Mouse (Mus musculus): ENCODE measurements around the gene Nol9. TPM values are rescaled to one million over a fixed set of nuclear protein-coding genes. Genes with fewer than 3 reads are reported as not detected.

The Nol9 gene
- total and polyA plus RNA-seq, 2 experiments from 2014 or later, result 7.8 to 8.0 TPM

- no peak overlapping the region for H3K27ac ChIP-seq (ENCODE audit: low read depth)
- peaks cover 70% of the 10 kb centered on the region for H3K36me3 ChIP-seq (replicated peaks; ENCODE audit: control insufficient read depth, insufficient read depth, low read length)
Measured at GRCm38 (mm10) chr4:152021568-152022097, 17.5 kb upstream of the Nol9 start.

GRCm38 (mm10) chr4:152022506-152022905 is 16.6 kb upstream of the Nol9 start:
- H3K4me3 ChIP-seq (ENCODE audit: low read depth, low read length), result no peak overlapping the region
- no peak overlapping the region for H3K4me2 ChIP-seq (ENCODE audit: low read depth, low read length)
- WGBS, result 74% methylated on average over 8 of the region's 8 CpGs
- ATAC-seq (ENCODE audit: insufficient read depth, low read depth), result no peak
- H3K9ac ChIP-seq (replicated peaks; ENCODE audit: low read depth, low read length), result no peak overlapping the region
- no peak for DNase-seq (ENCODE audit: low spot score)
- no peaks in the 10 kb centered on the region for H3K27me3 ChIP-seq (ENCODE audit: control insufficient read depth, insufficient read depth, low read length)
- TF ChIP-seq CTCF (IDR thresholded peaks at IDR 0.05; ENCODE audit: low read depth) (no peak), EP300 (IDR thresholded peaks at IDR 0.05; ENCODE audit: low read depth) (no peak)
- no peaks in the 10 kb centered on the region for H3K9me3 ChIP-seq (replicated peaks; ENCODE audit: control insufficient read depth, low read length)
- peaks cover 61% of the 10 kb centered on the region for H3K36me3 ChIP-seq (replicated peaks; ENCODE audit: control insufficient read depth, insufficient read depth, low read length)
- H3K4me1 ChIP-seq (ENCODE audit: control insufficient read depth, insufficient read depth), result peaks cover 16% of the 10 kb centered on the region
- H3K27ac ChIP-seq (ENCODE audit: low read depth), result no peak overlapping the region

More at GRCm38 (mm10) chr4:152021568-152022097, 17.5 kb upstream of the Nol9 start:
- H3K9me3 ChIP-seq (replicated peaks; ENCODE audit: control insufficient read depth, low read length), result no peaks in the 10 kb centered on the region
- peaks cover 13% of the 10 kb centered on the region for H3K4me1 ChIP-seq (ENCODE audit: control insufficient read depth, insufficient read depth)
- DNase-seq (ENCODE audit: low spot score) (no peak), ATAC-seq (ENCODE audit: insufficient read depth, low read depth) (no peak)
- TF ChIP-seq EP300 (IDR thresholded peaks at IDR 0.05; ENCODE audit: low read depth) (no peak), CTCF (IDR thresholded peaks at IDR 0.05; ENCODE audit: low read depth) (no peak)
- H3K27me3 ChIP-seq (ENCODE audit: control insufficient read depth, insufficient read depth, low read length), result no peaks in the 10 kb centered on the region
- no peak overlapping the region for H3K4me2 ChIP-seq (ENCODE audit: low read depth, low read length)
- WGBS, result 80% methylated on average over 12 of the region's 12 CpGs
- no peak overlapping the region for H3K4me3 ChIP-seq (ENCODE audit: low read depth, low read length)
- no peak overlapping the region for H3K9ac ChIP-seq (replicated peaks; ENCODE audit: low read depth, low read length)

GRCm38 (mm10) chr4:152024525-152024924 is 14.6 kb upstream of the Nol9 start:
- ATAC-seq (ENCODE audit: insufficient read depth, low read depth), result no peak
- H3K27ac ChIP-seq (ENCODE audit: low read depth), result no peak overlapping the region
- peaks cover 47% of the 10 kb centered on the region for H3K36me3 ChIP-seq (replicated peaks; ENCODE audit: control insufficient read depth, insufficient read depth, low read length)
- H3K4me3 ChIP-seq (ENCODE audit: low read depth, low read length), result no peak overlapping the region
- no peak overlapping the region for H3K4me2 ChIP-seq (ENCODE audit: low read depth, low read length)
- H3K4me1 ChIP-seq (ENCODE audit: control insufficient read depth, insufficient read depth), result peaks cover 22% of the 10 kb centered on the region
- H3K9me3 ChIP-seq (replicated peaks; ENCODE audit: control insufficient read depth, low read length), result no peaks in the 10 kb centered on the region
- DNase-seq (ENCODE audit: low spot score), result no peak
- WGBS, result 88% methylated on average over 11 of the region's 11 CpGs
- no peak overlapping the region for H3K9ac ChIP-seq (replicated peaks; ENCODE audit: low read depth, low read length)
- no peaks in the 10 kb centered on the region for H3K27me3 ChIP-seq (ENCODE audit: control insufficient read depth, insufficient read depth, low read length)
- no peak for TF ChIP-seq CTCF (IDR thresholded peaks at IDR 0.05; ENCODE audit: low read depth)
- TF ChIP-seq EP300 (IDR thresholded peaks at IDR 0.05; ENCODE audit: low read depth), result no peak

GRCm38 (mm10) chr4:152026751-152027508 is 12.2 kb upstream of the Nol9 start:
- Histone ChIP-seq H3K4me1 (ENCODE audit: control insufficient read depth, insufficient read depth) (peaks cover 22% of the 10 kb centered on the region), H3K27me3 (ENCODE audit: control insufficient read depth, insufficient read depth, low read length) (no peaks in the 10 kb centered on the region)
- WGBS, result 3% methylated on average over 32 of the region's 41 CpGs

GRCm38 (mm10) chr4:152027524-152027923 is 11.6 kb upstream of the Nol9 start, which contains the start of gene Zbtb48:
Zbtb48 (minus strand) TSS chr4:152027671.
- Histone ChIP-seq H3K4me2 (ENCODE audit: low read depth, low read length) (peak within 1 kb of the TSS; percentile 84), H3K9me3 (replicated peaks; ENCODE audit: control insufficient read depth, low read length) (no peaks in the 10 kb centered on the region), H3K27me3 (ENCODE audit: control insufficient read depth, insufficient read depth, low read length) (no peaks in the 10 kb centered on the region), H3K9ac (replicated peaks; ENCODE audit: low read depth, low read length) (peak within 1 kb of the TSS; percentile 53), H3K36me3 (replicated peaks; ENCODE audit: control insufficient read depth, insufficient read depth, low read length) (peaks cover 18% of the 10 kb centered on the region), H3K27ac (ENCODE audit: low read depth) (peak within 1 kb of the TSS; percentile 72), H3K4me3 (ENCODE audit: low read depth, low read length) (peak within 1 kb of the TSS; percentile 75), H3K4me1 (ENCODE audit: control insufficient read depth, insufficient read depth) (peaks cover 22% of the 10 kb centered on the region)
- WGBS, result under 1% methylated on average over 32 of the region's 35 CpGs
- ATAC-seq (ENCODE audit: insufficient read depth, low read depth) (peak; percentile 98), DNase-seq (ENCODE audit: low spot score) (peak; percentile 96)
- no peak for TF ChIP-seq CTCF (IDR thresholded peaks at IDR 0.05; ENCODE audit: low read depth)
- TF ChIP-seq EP300 (IDR thresholded peaks at IDR 0.05; ENCODE audit: low read depth), result no peak

More at GRCm38 (mm10) chr4:152026751-152027508, 12.2 kb upstream of the Nol9 start:
- TF ChIP-seq EP300 (IDR thresholded peaks at IDR 0.05; ENCODE audit: low read depth), result no peak
- no peak for TF ChIP-seq CTCF (IDR thresholded peaks at IDR 0.05; ENCODE audit: low read depth)
- Histone ChIP-seq H3K4me3 (ENCODE audit: low read depth, low read length) (peak overlapping the region; percentile 75), H3K4me2 (ENCODE audit: low read depth, low read length) (peak overlapping the region; percentile 84), H3K27ac (ENCODE audit: low read depth) (peak overlapping the region; percentile 72), H3K9me3 (replicated peaks; ENCODE audit: control insufficient read depth, low read length) (no peaks in the 10 kb centered on the region), H3K36me3 (replicated peaks; ENCODE audit: control insufficient read depth, insufficient read depth, low read length) (peaks cover 23% of the 10 kb centered on the region), H3K9ac (replicated peaks; ENCODE audit: low read depth, low read length) (peak overlapping the region; percentile 53)
- ATAC-seq (ENCODE audit: insufficient read depth, low read depth) (peak; percentile 61), DNase-seq (ENCODE audit: low spot score) (no peak)

All from heart, postnatal 0 days (tissue).